Mouse (Mus musculus) neural tube, embryonic 14.5 days (tissue): ENCODE measurements at regions not wholly inside any gene's neighbourhood (a gene's known extent, or its start where the extent isn't known, plus 50 kb on each side); places are given as distances from the start of the nearest gene placed in this dataset.

Experiments
- ATAC-seq: fragments of 200-750 bp; cut with Nextera tagmentation; 2 replicates; pipeline ENCODE4 v1.8.0; 2017; ENCODE audit warnings: low read depth, mild to moderate bottlenecking, moderate TSS enrichment, moderate library complexity
- H3K27ac ChIP-seq: fragments of 300-500 bp; sonication (generic); 2 replicates; pipeline ENCODE4 v1.5.1; 2014; ENCODE audit warnings: low read depth, mild to moderate bottlenecking, control low read depth, low read length, moderate library complexity, mixed read lengths
- H3K27me3 ChIP-seq: fragments of 300-500 bp; sonication (generic); 2 replicates; pipeline ENCODE4 v1.6.1; 2014; ENCODE audit warnings: low read length; ENCODE audit not compliant: control insufficient read depth, insufficient read depth
- H3K36me3 ChIP-seq: fragments of 300-500 bp; sonication (generic); 2 replicates; pipeline ENCODE4 v1.6.1; 2014; ENCODE audit warnings: low read length, mixed read lengths; ENCODE audit not compliant: control insufficient read depth, insufficient read depth
- H3K4me1 ChIP-seq: fragments of 300-500 bp; sonication (generic); 2 replicates; pipeline ENCODE4 v1.6.1; 2014; ENCODE audit warnings: low read length; ENCODE audit not compliant: control insufficient read depth, insufficient read depth
- H3K4me2 ChIP-seq: fragments of 300-500 bp; sonication (generic); 2 replicates; pipeline ENCODE4 v1.6.1; 2014; ENCODE audit warnings: mild to moderate bottlenecking, low read depth, low read length, control low read depth
- H3K4me3 ChIP-seq: fragments of 300-500 bp; sonication (generic); 2 replicates; pipeline ENCODE4 v1.5.1; 2014; ENCODE audit warnings: low read depth, low read length, control low read depth, mixed read lengths
- H3K9ac ChIP-seq: fragments of 300-500 bp; sonication (generic); replicated peaks from 2 replicates; pipeline ENCODE4 v1.6.1; 2014; ENCODE audit warnings: low read depth, mild to moderate bottlenecking, control low read depth, low read length, mixed read lengths
- H3K9me3 ChIP-seq: fragments of 300-500 bp; sonication (generic); 2 replicates; pipeline ENCODE4 v1.6.1; 2016; ENCODE audit warnings: low read length; ENCODE audit not compliant: control insufficient read depth
- whole genome bisulfite sequencing: fragments of 180-500 bp; shearing (Covaris S2); extraction: QIAGEN DNeasy Blood & Tissue Kit; methylation state at CpG from one replicate; pipeline ENCODE4 v1.1.7; 2014; 5-methylcytosine and 5-hydroxymethylcytosine counted together

- no peaks in the 10 kb centered on the region for H3K27me3 ChIP-seq
- no peaks in the 10 kb centered on the region for H3K36me3 ChIP-seq
- no peak overlapping the region for H3K4me3 ChIP-seq
- ATAC-seq, result 0 out of 2 replicates have a peak, but pooled peaks have one; percentile 52
- no peak overlapping the region for H3K4me2 ChIP-seq
- H3K4me1 ChIP-seq, result no peaks in the 10 kb centered on the region
- H3K27ac ChIP-seq, result no peak overlapping the region
- H3K9ac ChIP-seq, result no peak overlapping the region
- H3K9me3 ChIP-seq, result no peaks in the 10 kb centered on the region
- 65% methylated on average over 4 of the region's 4 CpGs for WGBS
Observed at GRCm38 (mm10) chr13:30085446-30085845, 50.8 kb upstream of the Mboat1 start.

- no peaks in the 10 kb centered on the region for H3K9me3 ChIP-seq
- no peaks in the 10 kb centered on the region for H3K4me1 ChIP-seq
- H3K27ac ChIP-seq, result no peak overlapping the region
- H3K4me3 ChIP-seq, result no peak overlapping the region
- peak overlapping the region; percentile 17; the same call in 1 of the 2 replicates for H3K4me2 ChIP-seq
- H3K9ac ChIP-seq, result no peak overlapping the region
- peak; percentile 91 for ATAC-seq
- no peaks in the 10 kb centered on the region for H3K27me3 ChIP-seq
- WGBS, result 1% methylated on average over 10 of the region's 10 CpGs
- no peaks in the 10 kb centered on the region for H3K36me3 ChIP-seq
Observed at GRCm38 (mm10) chr13:30085005-30085404, 51.3 kb upstream of the Mboat1 start.

DNA sequence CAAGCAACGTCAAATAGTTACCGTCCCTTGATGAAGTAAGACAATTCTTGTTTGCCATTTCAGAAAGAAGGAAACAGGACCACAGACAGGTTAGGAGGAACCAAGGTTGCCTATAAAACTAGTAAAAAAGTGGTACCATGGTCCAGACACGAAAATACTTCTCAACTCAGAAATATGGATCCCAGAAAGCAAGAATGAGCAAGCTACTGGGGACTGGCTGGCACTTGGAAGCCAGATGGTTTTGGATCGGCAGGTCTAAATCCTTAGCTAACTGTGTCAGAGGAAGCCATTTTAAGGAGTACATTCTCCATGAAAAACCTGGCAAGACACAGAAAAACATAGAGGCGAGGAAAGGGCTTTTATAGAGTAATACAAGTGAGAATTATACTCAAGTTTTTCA is 51.9 kb upstream of the Mboat1 start:
- ATAC-seq, result no peak
- H3K9ac ChIP-seq, result no peak overlapping the region
- no peaks in the 10 kb centered on the region for H3K9me3 ChIP-seq
- H3K4me2 ChIP-seq, result no peak overlapping the region
- H3K27me3 ChIP-seq, result no peaks in the 10 kb centered on the region
- H3K27ac ChIP-seq, result no peak overlapping the region
- 84% methylated on average over 5 of the region's 5 CpGs for WGBS
- H3K4me1 ChIP-seq, result no peaks in the 10 kb centered on the region
- no peak overlapping the region for H3K4me3 ChIP-seq
- no peaks in the 10 kb centered on the region for H3K36me3 ChIP-seq

- Histone ChIP-seq H3K27me3 (no peaks in the 10 kb centered on the region), H3K36me3 (no peaks in the 10 kb centered on the region), H3K9ac (no peak overlapping the region), H3K27ac (no peak overlapping the region), H3K4me3 (no peak overlapping the region), H3K4me1 (no peaks in the 10 kb centered on the region), H3K9me3 (no peaks in the 10 kb centered on the region), H3K4me2 (no peak overlapping the region)
- no peak for ATAC-seq
- WGBS, result 87% methylated on average over 6 of the region's 6 CpGs
Observed at GRCm38 (mm10) chr13:30083949-30084348, 52.3 kb upstream of the Mboat1 start.

DNA sequence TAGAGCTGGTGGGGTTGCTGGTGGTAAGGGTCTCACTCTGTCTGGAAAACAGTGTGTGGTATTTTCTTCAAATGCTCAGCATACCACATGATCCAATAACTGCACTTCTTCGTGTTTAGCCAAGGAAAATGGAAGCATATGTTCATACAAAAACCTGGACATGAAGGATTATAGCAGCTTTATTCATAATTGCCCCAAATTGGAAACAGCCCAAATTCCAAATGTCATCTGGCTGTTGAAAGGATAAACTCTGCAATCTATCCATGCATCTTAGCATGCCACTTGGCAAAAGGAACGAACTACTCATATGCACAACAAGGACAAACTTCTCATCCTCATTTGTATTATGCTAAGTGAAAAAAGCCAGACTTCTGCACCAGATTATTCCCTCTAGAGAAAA is 53.5 kb upstream of the Mboat1 start:
- no peak overlapping the region for H3K4me3 ChIP-seq
- no peak for ATAC-seq
- no peaks in the 10 kb centered on the region for H3K4me1 ChIP-seq
- H3K9me3 ChIP-seq, result no peaks in the 10 kb centered on the region
- 86% methylated on average over 2 of the region's 2 CpGs for whole genome bisulfite sequencing
- H3K27me3 ChIP-seq, result no peaks in the 10 kb centered on the region
- H3K27ac ChIP-seq, result no peak overlapping the region
- H3K36me3 ChIP-seq, result no peaks in the 10 kb centered on the region
- no peak overlapping the region for H3K9ac ChIP-seq
- no peak overlapping the region for H3K4me2 ChIP-seq

DNA sequence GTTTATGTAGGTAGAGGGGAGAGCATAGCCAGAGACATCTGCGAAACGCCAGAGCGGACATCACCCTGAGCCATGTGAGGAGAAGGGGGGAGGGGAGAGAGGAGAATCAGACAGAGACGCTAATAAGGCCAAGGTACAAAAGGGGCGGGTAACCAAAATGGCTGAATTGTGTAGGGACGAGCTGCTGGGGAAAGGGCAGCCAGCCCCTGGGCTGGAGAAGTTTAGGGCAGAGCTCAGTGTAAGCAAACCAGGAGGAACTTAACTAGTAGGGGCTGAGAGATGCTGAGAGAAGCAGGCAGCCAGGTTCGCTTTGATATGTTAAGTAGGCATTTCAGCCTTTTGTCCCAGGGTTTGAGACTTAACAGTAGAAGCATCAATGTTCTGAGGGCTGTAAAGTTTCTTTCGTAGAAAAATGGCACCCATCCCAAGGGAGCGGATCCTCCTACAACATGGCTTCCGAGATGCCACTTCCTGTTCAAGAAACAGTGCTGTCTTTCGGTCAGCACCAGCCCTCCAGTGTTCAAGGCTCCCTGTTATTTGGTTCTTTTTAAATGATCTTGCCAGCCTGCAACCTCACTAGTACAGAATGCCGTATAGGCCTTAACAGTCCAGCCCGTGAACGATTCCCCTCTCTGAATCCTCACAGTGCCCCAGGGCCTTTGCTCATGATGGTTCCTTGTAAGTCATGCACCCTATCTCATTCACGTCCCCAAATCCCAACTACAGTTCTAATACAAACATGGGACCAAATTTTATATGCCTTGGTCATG is 55.4 kb upstream of the Mboat1 start:
- H3K27ac ChIP-seq, result no peak overlapping the region
- H3K27me3 ChIP-seq, result no peaks in the 10 kb centered on the region
- ATAC-seq, result no peak
- H3K36me3 ChIP-seq, result no peaks in the 10 kb centered on the region
- H3K4me1 ChIP-seq, result no peaks in the 10 kb centered on the region
- H3K4me3 ChIP-seq, result no peak overlapping the region
- no peaks in the 10 kb centered on the region for H3K9me3 ChIP-seq
- H3K9ac ChIP-seq, result no peak overlapping the region
- 57% methylated on average over 15 of the region's 15 CpGs for WGBS
- no peak overlapping the region for H3K4me2 ChIP-seq

GRCm38 (mm10) chr13:30074517-30075064 is 61.7 kb upstream of the Mboat1 start:
- ATAC-seq, result no peak
- WGBS, result 91% methylated on average over 2 of the region's 2 CpGs
- no peaks in the 10 kb centered on the region for H3K36me3 ChIP-seq

GRCm38 (mm10) chr13:30074069-30074468 is 62.2 kb upstream of the Mboat1 start:
- no peak overlapping the region for H3K9ac ChIP-seq
- no peak overlapping the region for H3K4me2 ChIP-seq
- H3K4me3 ChIP-seq, result no peak overlapping the region
- WGBS, result 88% methylated on average over 3 of the region's 3 CpGs
- no peaks in the 10 kb centered on the region for H3K4me1 ChIP-seq
- no peak overlapping the region for H3K27ac ChIP-seq
- H3K36me3 ChIP-seq, result no peaks in the 10 kb centered on the region
- ATAC-seq, result no peak
- H3K9me3 ChIP-seq, result no peaks in the 10 kb centered on the region
- no peaks in the 10 kb centered on the region for H3K27me3 ChIP-seq

More at GRCm38 (mm10) chr13:30074517-30075064, 61.7 kb upstream of the Mboat1 start:
- no peak overlapping the region for H3K4me2 ChIP-seq
- no peak overlapping the region for H3K27ac ChIP-seq
- H3K9me3 ChIP-seq, result no peaks in the 10 kb centered on the region
- no peak overlapping the region for H3K4me3 ChIP-seq
- H3K4me1 ChIP-seq, result no peaks in the 10 kb centered on the region
- no peaks in the 10 kb centered on the region for H3K27me3 ChIP-seq
- no peak overlapping the region for H3K9ac ChIP-seq

- H3K27ac ChIP-seq, result no peak overlapping the region
- H3K4me3 ChIP-seq, result no peak overlapping the region
- H3K4me2 ChIP-seq, result no peak overlapping the region
- H3K9ac ChIP-seq, result no peak overlapping the region
- H3K27me3 ChIP-seq, result no peaks in the 10 kb centered on the region
- no peak for ATAC-seq
- WGBS, result 72% methylated on average over 2 of the region's 2 CpGs
- H3K4me1 ChIP-seq, result no peaks in the 10 kb centered on the region
- no peaks in the 10 kb centered on the region for H3K9me3 ChIP-seq
- H3K36me3 ChIP-seq, result no peaks in the 10 kb centered on the region
Observed at GRCm38 (mm10) chr13:30069397-30069796, 66.9 kb upstream of the Mboat1 start.
